In the genomic region with DNA sequence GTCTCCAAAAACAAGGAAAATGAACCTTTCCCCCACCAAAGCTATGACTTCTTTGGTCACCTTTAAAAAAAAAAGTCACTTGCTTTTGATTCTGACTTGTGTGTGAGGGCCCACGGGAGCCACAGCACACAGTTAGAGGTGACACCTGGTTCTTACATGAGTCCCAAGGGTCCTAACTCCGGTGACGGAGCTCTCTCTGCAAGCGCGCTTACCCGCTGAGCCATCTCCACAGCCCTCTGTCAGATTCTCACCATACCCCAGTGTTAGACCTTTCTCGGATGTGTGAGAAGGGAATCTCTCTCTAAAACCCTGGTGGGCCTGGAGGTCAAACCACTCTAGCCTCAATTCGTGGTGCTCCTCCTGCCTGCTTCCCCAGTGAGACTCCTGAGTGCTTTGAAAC, we compare ENCODE assay signal across 20 mouse cellular contexts. TPM values are rescaled to one million over a fixed set of nuclear protein-coding genes. Genes with fewer than 3 reads are reported as not detected.
DNase-seq lines count a peak whose midpoint lies in the region; ATAC-seq lines count a peak whose summit lies in the region.
"Had no signal": no experiment of that assay in that cellular context is flagged by ENCODE, and none has a peak within 500 bp of the region (broad histone marks: within the 10 kb centered on the region; RNA-seq: fewer than 3 reads in every experiment).

No protein-coding gene starts in this region.

- peak overlapping the region; percentile 47; the same call in 1 of the 2 replicates for H3K27ac ChIP-seq in heart, embryonic 11.5 days (ENCODE audit: low read depth, low read length)
- H3K27ac ChIP-seq in kidney, embryonic 16.5 days (ENCODE audit: low read length): peak overlapping the region; percentile 16; the same call in 1 of the 2 replicates
- no peak overlapping the region; the same call in 1 of the 2 replicates for H3K27ac ChIP-seq in kidney, embryonic 14.5 days (ENCODE audit: low read depth, low read length)
- H3K27ac ChIP-seq in neural tube, embryonic 14.5 days (ENCODE audit: low read depth, low read length): no peak overlapping the region
- H3K27ac ChIP-seq: embryonic facial prominence, embryonic 10.5 days; hindbrain, postnatal 0 days; limb, embryonic 15.5 days; stomach, embryonic 15.5 days had no signal

- no peak for DNase-seq in heart, postnatal 4 days
- no peak for DNase-seq in neural tube, embryonic 10.5 days (ENCODE audit: extremely low spot score, low spot score)
- no peak for DNase-seq in right cerebral cortex, postnatal 4 days
- DNase-seq: cerebellum, postnatal 36 days; forebrain, postnatal 0 days; gastrocnemius, postnatal 10 days; midbrain, embryonic 14.5 days; right cerebral cortex, postnatal 14 days had no signal

- H3K27me3 ChIP-seq in heart, embryonic 11.5 days (ENCODE audit: control insufficient read depth, insufficient read depth, low read length): no peaks in the 10 kb centered on the region
- no peaks in the 10 kb centered on the region for H3K27me3 ChIP-seq in kidney, embryonic 16.5 days (ENCODE audit: insufficient read depth, low read length)
- no peaks in the 10 kb centered on the region for H3K27me3 ChIP-seq in kidney, embryonic 14.5 days (ENCODE audit: control insufficient read depth, insufficient read depth, low read length)
- H3K27me3 ChIP-seq in neural tube, embryonic 14.5 days (ENCODE audit: control insufficient read depth, insufficient read depth, low read length): no peaks in the 10 kb centered on the region
- H3K27me3 ChIP-seq: heart, embryonic 12.5 days; limb, embryonic 15.5 days; Patski; stomach, embryonic 15.5 days had no signal

- no peak overlapping the region for H3K9ac ChIP-seq in heart, embryonic 11.5 days (ENCODE audit: low read depth, low read length)
- no peak overlapping the region for H3K9ac ChIP-seq in kidney, embryonic 16.5 days (replicated peaks; ENCODE audit: low read length)
- no peak overlapping the region for H3K9ac ChIP-seq in kidney, embryonic 14.5 days (ENCODE audit: low read depth, low read length)
- H3K9ac ChIP-seq in neural tube, embryonic 14.5 days (replicated peaks; ENCODE audit: low read depth, low read length): 0 out of 2 replicates have a peak overlapping the region, but pooled peaks have one; percentile 25
- H3K9ac ChIP-seq: forebrain, postnatal 0 days; heart, embryonic 12.5 days; limb, embryonic 15.5 days; stomach, embryonic 15.5 days had no signal

- 91% methylated on average over 8 of the region's 8 CpGs for WGBS in heart, embryonic 11.5 days (ENCODE audit: insufficient replicate concordance)
- 88% methylated on average over 8 of the region's 8 CpGs for WGBS in kidney, embryonic 16.5 days
- WGBS in kidney, embryonic 14.5 days: 91% methylated on average over 8 of the region's 8 CpGs
- WGBS in neural tube, embryonic 14.5 days: 93% methylated on average over 8 of the region's 8 CpGs

- no peak for ATAC-seq in heart, embryonic 11.5 days (replicated peaks; ENCODE audit: insufficient number of reproducible peaks, low FRiP score, low TSS enrichment)
- ATAC-seq in kidney, embryonic 16.5 days (ENCODE audit: low FRiP score, low TSS enrichment): no peak
- ATAC-seq in kidney, embryonic 14.5 days (ENCODE audit: low FRiP score, low TSS enrichment): no peak
- ATAC-seq in neural tube, embryonic 14.5 days (ENCODE audit: low read depth): no peak
- ATAC-seq in neutrophil, adult 5-6 weeks (ENCODE audit: extremely low read depth, insufficient number of reproducible peaks, low FRiP score, poor library complexity, severe bottlenecking): peak; percentile 28; the same call in 1 of the 2 replicates
- ATAC-seq: forebrain, postnatal 0 days; hindbrain, postnatal 0 days; Patski had no signal

- peaks cover 14% of the 10 kb centered on the region for H3K36me3 ChIP-seq in heart, embryonic 11.5 days (ENCODE audit: control insufficient read depth, insufficient read depth, low read length)
- peaks cover 20% of the 10 kb centered on the region for H3K36me3 ChIP-seq in kidney, embryonic 16.5 days (ENCODE audit: insufficient read depth, low read length)
- peaks cover 41% of the 10 kb centered on the region for H3K36me3 ChIP-seq in kidney, embryonic 14.5 days (ENCODE audit: control insufficient read depth, insufficient read depth, low read length)
- peaks cover 29% of the 10 kb centered on the region for H3K36me3 ChIP-seq in neural tube, embryonic 14.5 days (ENCODE audit: control insufficient read depth, insufficient read depth, low read length)

- H3K9me3 ChIP-seq in heart, embryonic 11.5 days (replicated peaks; ENCODE audit: control insufficient read depth, low read length): no peaks in the 10 kb centered on the region
- no peaks in the 10 kb centered on the region for H3K9me3 ChIP-seq in kidney, embryonic 16.5 days (ENCODE audit: low read length)
- no peaks in the 10 kb centered on the region for H3K9me3 ChIP-seq in kidney, embryonic 14.5 days (ENCODE audit: control insufficient read depth, low read length)
- H3K9me3 ChIP-seq in neural tube, embryonic 14.5 days (ENCODE audit: control insufficient read depth, low read length): no peaks in the 10 kb centered on the region
- H3K9me3 ChIP-seq: embryonic facial prominence, embryonic 10.5 days; heart, embryonic 12.5 days; limb, embryonic 15.5 days; stomach, embryonic 15.5 days had no signal

- peaks cover 11% of the 10 kb centered on the region for H3K4me1 ChIP-seq in heart, embryonic 11.5 days (ENCODE audit: control insufficient read depth, insufficient read depth, low read length)
- H3K4me1 ChIP-seq in kidney, embryonic 16.5 days (ENCODE audit: insufficient read depth, low read length): peaks cover 5% of the 10 kb centered on the region
- peaks cover 5% of the 10 kb centered on the region; the same call in 1 of the 2 replicates for H3K4me1 ChIP-seq in kidney, embryonic 14.5 days (ENCODE audit: control insufficient read depth, insufficient read depth, low read length)
- H3K4me1 ChIP-seq in neural tube, embryonic 14.5 days (ENCODE audit: control insufficient read depth, insufficient read depth, low read length): peaks cover 6% of the 10 kb centered on the region

- no peak overlapping the region for H3K4me3 ChIP-seq in heart, embryonic 11.5 days (ENCODE audit: low read depth, low read length)
- no peak overlapping the region for H3K4me3 ChIP-seq in kidney, embryonic 16.5 days (ENCODE audit: low read length)
- no peak overlapping the region for H3K4me3 ChIP-seq in kidney, embryonic 14.5 days (ENCODE audit: low read length)
- no peak overlapping the region for H3K4me3 ChIP-seq in neural tube, embryonic 14.5 days (ENCODE audit: low read depth, low read length)
- H3K4me3 ChIP-seq: embryonic facial prominence, embryonic 10.5 days; erythroblast, embryonic 14.5 days; heart, embryonic 12.5 days; limb, embryonic 15.5 days; stomach, embryonic 15.5 days had no signal

- H3K4me2 ChIP-seq in heart, embryonic 11.5 days: no peak overlapping the region
- H3K4me2 ChIP-seq in kidney, embryonic 16.5 days (replicated peaks; ENCODE audit: low read depth, low read length): no peak overlapping the region
- H3K4me2 ChIP-seq in kidney, embryonic 14.5 days (replicated peaks; ENCODE audit: low read depth, low read length): no peak overlapping the region
- no peak overlapping the region for H3K4me2 ChIP-seq in neural tube, embryonic 14.5 days (ENCODE audit: low read depth, low read length)
- H3K4me2 ChIP-seq: heart, embryonic 12.5 days; limb, embryonic 15.5 days; stomach, embryonic 15.5 days had no signal

RNA-seq across cellular contexts. Expression of gene Arpc3, which starts 5.8 kb away (rescaled TPM):
- polyA plus RNA-seq in heart, embryonic 11.5 days (2014; fragmentation: Nextera tagmentation; extraction: Ambion mirVana): 39.3 and 81.8 TPM in 2 replicates
- total RNA-seq in heart, postnatal 4 days (2021): 100 to 1,000 TPM; 138 to 141 TPM
- 140 and 154 TPM in 2 replicates for polyA plus RNA-seq in kidney, embryonic 16.5 days (2015; fragmentation: Nextera tagmentation; extraction: Ambion mirVana)
- polyA plus RNA-seq in kidney, embryonic 14.5 days (2014; fragmentation: Nextera tagmentation; extraction: Ambion mirVana): 32.5 and 201 TPM in 2 replicates
- polyA plus RNA-seq in neural tube, embryonic 14.5 days (2014; fragmentation: Nextera tagmentation; extraction: Ambion mirVana): 46.6 and 81.6 TPM in 2 replicates
- total RNA-seq in neutrophil, adult 5-6 weeks (2017): 766 and 832 TPM in 2 replicates

RNA-seq across cellular contexts. Expression of gene Anapc7, which starts 24.0 kb away (rescaled TPM):
- polyA plus RNA-seq in heart, embryonic 11.5 days (2014; fragmentation: Nextera tagmentation; extraction: Ambion mirVana): 20.9 and 22.1 TPM in 2 replicates
- 10 to 100 TPM; 47.0 to 48.7 TPM for total RNA-seq in heart, postnatal 4 days (2021)
- 56.5 and 56.8 TPM in 2 replicates for polyA plus RNA-seq in kidney, embryonic 16.5 days (2015; fragmentation: Nextera tagmentation; extraction: Ambion mirVana)
- polyA plus RNA-seq in kidney, embryonic 14.5 days (2014; fragmentation: Nextera tagmentation; extraction: Ambion mirVana): 29.1 and 32.5 TPM in 2 replicates
- 30.1 and 33.4 TPM in 2 replicates for polyA plus RNA-seq in neural tube, embryonic 14.5 days (2014; fragmentation: Nextera tagmentation; extraction: Ambion mirVana)
- total RNA-seq in neutrophil, adult 5-6 weeks (2017): 24.6 and 34.6 TPM in 2 replicates

RNA-seq across cellular contexts. Expression of gene Fam216a, which starts 25.3 kb away (rescaled TPM):
- 67.4 TPM in 2 replicates for polyA plus RNA-seq in heart, embryonic 11.5 days (2014; fragmentation: Nextera tagmentation; extraction: Ambion mirVana)
- 10 to 100 TPM; 21.9 to 24.1 TPM for total RNA-seq in heart, postnatal 4 days (2021)
- polyA plus RNA-seq in kidney, embryonic 16.5 days (2015; fragmentation: Nextera tagmentation; extraction: Ambion mirVana): 60.1 and 66.0 TPM in 2 replicates
- 73.6 and 76.0 TPM in 2 replicates for polyA plus RNA-seq in kidney, embryonic 14.5 days (2014; fragmentation: Nextera tagmentation; extraction: Ambion mirVana)
- 146 and 158 TPM in 2 replicates for polyA plus RNA-seq in neural tube, embryonic 14.5 days (2014; fragmentation: Nextera tagmentation; extraction: Ambion mirVana)
- 9.3 and 12.1 TPM in 2 replicates for total RNA-seq in neutrophil, adult 5-6 weeks (2017)

RNA-seq across cellular contexts. Expression of gene Gpn3, which starts 25.8 kb away (rescaled TPM):
- 63.1 and 67.2 TPM in 2 replicates for polyA plus RNA-seq in heart, embryonic 11.5 days (2014; fragmentation: Nextera tagmentation; extraction: Ambion mirVana)
- total RNA-seq in heart, postnatal 4 days (2021): 10 to 100 TPM; 20.5 to 21.5 TPM
- polyA plus RNA-seq in kidney, embryonic 16.5 days (2015; fragmentation: Nextera tagmentation; extraction: Ambion mirVana): 72.8 and 78.0 TPM in 2 replicates
- polyA plus RNA-seq in kidney, embryonic 14.5 days (2014; fragmentation: Nextera tagmentation; extraction: Ambion mirVana): 77.6 and 82.6 TPM in 2 replicates
- 44.7 and 48.2 TPM in 2 replicates for polyA plus RNA-seq in neural tube, embryonic 14.5 days (2014; fragmentation: Nextera tagmentation; extraction: Ambion mirVana)
- total RNA-seq in neutrophil, adult 5-6 weeks (2017): 35.0 and 40.5 TPM in 2 replicates

RNA-seq across cellular contexts. Expression of gene Vps29, which starts 43.3 kb away (rescaled TPM):
- 241 and 245 TPM in 2 replicates for polyA plus RNA-seq in heart, embryonic 11.5 days (2014; fragmentation: Nextera tagmentation; extraction: Ambion mirVana)
- total RNA-seq in heart, postnatal 4 days (2021): 100 to 1,000 TPM; 120 to 132 TPM
- polyA plus RNA-seq in kidney, embryonic 16.5 days (2015; fragmentation: Nextera tagmentation; extraction: Ambion mirVana): 220 and 234 TPM in 2 replicates
- polyA plus RNA-seq in kidney, embryonic 14.5 days (2014; fragmentation: Nextera tagmentation; extraction: Ambion mirVana): 224 and 236 TPM in 2 replicates
- 325 and 347 TPM in 2 replicates for polyA plus RNA-seq in neural tube, embryonic 14.5 days (2014; fragmentation: Nextera tagmentation; extraction: Ambion mirVana)
- total RNA-seq in neutrophil, adult 5-6 weeks (2017): 45.1 and 60.3 TPM in 2 replicates

Comparison
In these comparisons a context has a peak if more than half of its experiments do, and no peak if none do; other contexts are left out.
1. H3K27ac ChIP-seq: peak in heart, embryonic 11.5 days (single experiment) and kidney, embryonic 16.5 days (single experiment); none in kidney, embryonic 14.5 days (single experiment) and neural tube, embryonic 14.5 days (single experiment).